Mouse (Mus musculus): ENCODE measurements at regions not wholly inside any gene's neighbourhood (a gene's known extent, or its start where the extent isn't known, plus 50 kb on each side); places are given as distances from the start of the nearest gene placed in this dataset.

- TF ChIP-seq CTCF (conservative IDR thresholded peaks at IDR 0.05; ENCODE audit: low read length) (no peak), NANOG (IDR thresholded peaks at IDR 0.05; ENCODE audit: borderline replicate concordance, low read length) (no peak)
Observed at GRCm38 (mm10) chr4:40351648-40352047, 72.4 kb upstream of the Ndufb6 start.
